Mouse (Mus musculus) liver, embryonic 12.5 days (tissue): ENCODE data around the gene 1700025G04Rik. TPM values are rescaled to one million over a fixed set of nuclear protein-coding genes. Genes with fewer than 3 reads are reported as not detected.

Experiments
- ATAC-seq: fragments of 200-750 bp; cut with Nextera tagmentation; 2 replicates; pipeline ENCODE4 v1.8.0; 2017; ENCODE audit warnings: moderate number of reproducible peaks, mild to moderate bottlenecking, moderate library complexity
- H3K27ac ChIP-seq: fragments of 300-500 bp; sonication (generic); 2 replicates; pipeline ENCODE4 v1.5.1; 2016; ENCODE audit warnings: mild to moderate bottlenecking
- H3K27me3 ChIP-seq: fragments of 300-500 bp; sonication (generic); replicated peaks from 2 replicates; pipeline ENCODE4 v1.6.1; 2016; ENCODE audit warnings: mild to moderate bottlenecking, moderate library complexity
- H3K36me3 ChIP-seq: fragments of 300-500 bp; sonication (generic); 2 replicates; pipeline ENCODE4 v1.6.1; 2016; ENCODE audit warnings: mild to moderate bottlenecking, moderate library complexity
- H3K4me1 ChIP-seq: fragments of 300-500 bp; sonication (generic); 2 replicates; pipeline ENCODE4 v1.6.1; 2016
- H3K4me2 ChIP-seq: fragments of 300-500 bp; sonication (generic); 2 replicates; pipeline ENCODE4 v1.6.1; 2016; ENCODE audit warnings: mild to moderate bottlenecking, moderate library complexity
- H3K4me3 ChIP-seq: fragments of 300-500 bp; sonication (generic); 2 replicates; pipeline ENCODE4 v1.5.1; 2016; ENCODE audit warnings: mild to moderate bottlenecking, moderate library complexity
- H3K9ac ChIP-seq: fragments of 300-500 bp; sonication (generic); 2 replicates; pipeline ENCODE4 v1.6.1; 2016; ENCODE audit warnings: mild to moderate bottlenecking, moderate library complexity
- H3K9me3 ChIP-seq: fragments of 300-500 bp; sonication (generic); replicated peaks from 2 replicates; pipeline ENCODE4 v1.6.1; 2016; ENCODE audit warnings: mild to moderate bottlenecking, moderate library complexity
- WGBS: fragments of 180-500 bp; shearing (Covaris S2); methylation state at CpG from one replicate; pipeline ENCODE4 v1.1.7; 2016; ENCODE audit not compliant: insufficient replicate concordance; 5-methylcytosine and 5-hydroxymethylcytosine counted together
- polyA plus RNA-seq: library from polyadenylated mRNA; unstranded; fragments of >200 nt; fragmentation: Nextera tagmentation; extraction: Ambion mirVana; gene quantifications from 2 replicates; pipeline ENCODE4 v1.2.1, GENCODE M21; 2016

Gene 1700025G04Rik
- polyA plus RNA-seq, 1 experiment from 2014 or later = 4.5 TPM

- H3K27ac ChIP-seq = no peak overlapping the region
- ATAC-seq = no peak
- no peak overlapping the region for H3K4me3 ChIP-seq
- no peaks in the 10 kb centered on the region for H3K27me3 ChIP-seq
- no peak overlapping the region for H3K9ac ChIP-seq
- H3K36me3 ChIP-seq = no peaks in the 10 kb centered on the region
- no peaks in the 10 kb centered on the region for H3K9me3 ChIP-seq
- H3K4me2 ChIP-seq = 0 out of 2 replicates have a peak overlapping the region, but pooled peaks have one; percentile 3
- peaks cover 28% of the 10 kb centered on the region for H3K4me1 ChIP-seq
- 12% methylated on average over 4 of the region's 4 CpGs for WGBS
These were observed 142.4 kb downstream of the 1700025G04Rik start for GRCm38 (mm10) chr1:151947571-151947970.

GRCm38 (mm10) chr1:151944457-151945223 is 145.3 kb downstream of the 1700025G04Rik start:
- Histone ChIP-seq H3K9me3 (no peaks in the 10 kb centered on the region), H3K27ac (no peak overlapping the region), H3K36me3 (no peaks in the 10 kb centered on the region), H3K4me2 (no peak overlapping the region), H3K27me3 (no peaks in the 10 kb centered on the region; the same call in 1 of the 2 replicates), H3K4me3 (no peak overlapping the region), H3K9ac (no peak overlapping the region), H3K4me1 (peaks cover 36% of the 10 kb centered on the region)
- WGBS = 31% methylated on average over 10 of the region's 10 CpGs
- ATAC-seq = peak; percentile 75

GRCm38 (mm10) chr1:151943681-151944237 is 146.2 kb downstream of the 1700025G04Rik start:
- Histone ChIP-seq H3K27ac (no peak overlapping the region), H3K4me2 (no peak overlapping the region), H3K4me1 (peaks cover 40% of the 10 kb centered on the region), H3K27me3 (no peaks in the 10 kb centered on the region; the same call in 1 of the 2 replicates), H3K9ac (no peak overlapping the region), H3K36me3 (no peaks in the 10 kb centered on the region), H3K4me3 (no peak overlapping the region), H3K9me3 (no peaks in the 10 kb centered on the region)
- 44% methylated on average over 8 of the region's 8 CpGs for WGBS
- ATAC-seq = no peak

- Histone ChIP-seq H3K4me2 (no peak overlapping the region), H3K4me1 (peaks cover 40% of the 10 kb centered on the region), H3K36me3 (no peaks in the 10 kb centered on the region), H3K9ac (no peak overlapping the region), H3K27me3 (no peaks in the 10 kb centered on the region; the same call in 1 of the 2 replicates), H3K27ac (no peak overlapping the region), H3K4me3 (no peak overlapping the region), H3K9me3 (no peaks in the 10 kb centered on the region)
- 25% methylated on average over 11 of the region's 11 CpGs for WGBS
- no peak for ATAC-seq
These were observed 146.8 kb downstream of the 1700025G04Rik start for GRCm38 (mm10) chr1:151942972-151943654.

DNA sequence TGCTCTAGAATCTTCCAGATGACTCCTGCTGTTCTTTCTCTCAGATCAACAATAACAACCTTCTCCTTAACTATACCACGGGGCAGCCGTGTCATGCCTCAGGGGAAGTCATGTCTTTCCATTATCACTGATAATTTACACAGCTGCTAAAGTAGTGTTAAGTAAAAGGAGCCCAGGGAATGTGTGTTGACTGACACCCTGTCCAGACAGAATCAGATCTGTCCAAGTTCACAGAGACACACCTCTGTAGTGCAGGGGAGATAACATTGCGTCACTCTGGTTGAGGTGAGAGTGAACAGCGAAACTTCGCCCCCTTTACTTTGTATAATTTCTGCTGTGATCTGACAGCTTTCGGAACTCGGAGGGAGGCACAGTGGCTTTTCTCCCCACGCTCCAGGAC is 149.9 kb downstream of the 1700025G04Rik start:
- H3K4me3 ChIP-seq = no peak overlapping the region

DNA sequence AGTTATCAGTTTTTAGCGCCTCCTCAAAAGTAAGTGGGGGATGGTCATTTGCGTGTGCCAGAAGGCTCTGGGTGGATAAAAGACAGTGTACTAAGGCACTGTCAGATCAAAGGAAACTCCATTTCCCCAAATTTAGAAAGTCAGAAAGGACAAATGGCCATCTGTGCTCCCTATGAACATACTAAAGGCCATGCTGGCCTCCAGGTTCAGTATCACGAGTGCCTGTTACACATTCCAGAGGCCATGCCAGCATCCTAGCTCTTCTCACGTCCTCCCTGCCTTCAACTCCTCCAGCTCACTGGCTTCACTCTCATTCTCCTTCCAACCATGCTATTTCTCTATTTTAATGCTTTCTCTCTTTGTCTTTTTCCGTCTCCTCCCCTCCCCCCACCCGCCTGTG is 150.4 kb downstream of the 1700025G04Rik start:
- H3K9ac ChIP-seq = no peak overlapping the region
- H3K4me2 ChIP-seq = no peak overlapping the region; the same call in 1 of the 2 replicates
- 39% methylated on average over 6 of the region's 6 CpGs for WGBS
- H3K9me3 ChIP-seq = no peaks in the 10 kb centered on the region
- ATAC-seq = no peak
- H3K4me3 ChIP-seq = no peak overlapping the region
- H3K27ac ChIP-seq = no peak overlapping the region
- H3K36me3 ChIP-seq = no peaks in the 10 kb centered on the region
- peaks cover 29% of the 10 kb centered on the region for H3K4me1 ChIP-seq
- no peaks in the 10 kb centered on the region; the same call in 1 of the 2 replicates for H3K27me3 ChIP-seq

More for the DNA sequence above, 149.9 kb downstream of the 1700025G04Rik start:
- ATAC-seq = peak; percentile 43; the same call in 1 of the 2 replicates
- peaks cover 33% of the 10 kb centered on the region for H3K4me1 ChIP-seq
- WGBS = 20% methylated on average over 8 of the region's 8 CpGs
- H3K27me3 ChIP-seq = no peaks in the 10 kb centered on the region; the same call in 1 of the 2 replicates
- H3K36me3 ChIP-seq = no peaks in the 10 kb centered on the region
- H3K27ac ChIP-seq = no peak overlapping the region
- H3K4me2 ChIP-seq = no peak overlapping the region; the same call in 1 of the 2 replicates
- H3K9ac ChIP-seq = no peak overlapping the region
- no peaks in the 10 kb centered on the region for H3K9me3 ChIP-seq

- no peak overlapping the region for H3K9ac ChIP-seq
- H3K9me3 ChIP-seq = no peaks in the 10 kb centered on the region
- no peaks in the 10 kb centered on the region for H3K36me3 ChIP-seq
- ATAC-seq = no peak
- H3K4me3 ChIP-seq = no peak overlapping the region
- H3K4me1 ChIP-seq = no peaks in the 10 kb centered on the region
- no peak overlapping the region for H3K4me2 ChIP-seq
- no peak overlapping the region for H3K27ac ChIP-seq
- H3K27me3 ChIP-seq = no peaks in the 10 kb centered on the region
- 71% methylated on average over 6 of the region's 6 CpGs for WGBS
These were observed 156.3 kb downstream of the 1700025G04Rik start for GRCm38 (mm10) chr1:151933605-151934004.

DNA sequence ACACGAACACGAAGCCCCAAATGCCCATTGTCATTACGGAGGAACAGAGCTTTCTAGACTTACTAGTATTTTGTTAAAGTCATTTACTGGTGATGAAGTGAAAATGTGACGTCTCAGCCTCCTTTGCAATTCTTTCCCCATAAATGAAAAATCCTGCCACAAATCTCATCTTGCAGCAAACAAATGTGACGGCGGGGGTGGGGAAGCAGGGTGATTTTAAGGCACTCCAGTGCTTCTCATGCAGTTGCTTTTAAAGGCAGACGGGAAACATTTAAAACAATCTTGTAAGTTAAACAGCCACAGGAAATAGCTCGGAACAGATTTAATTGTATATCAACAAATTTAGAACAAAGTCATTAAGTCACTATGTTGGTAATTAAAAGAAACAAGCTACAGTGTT is 163.1 kb downstream of the 1700025G04Rik start:
- Histone ChIP-seq H3K4me3 (no peak overlapping the region), H3K36me3 (no peaks in the 10 kb centered on the region), H3K4me2 (no peak overlapping the region), H3K9me3 (no peaks in the 10 kb centered on the region), H3K27ac (no peak overlapping the region), H3K27me3 (no peaks in the 10 kb centered on the region), H3K9ac (no peak overlapping the region), H3K4me1 (no peaks in the 10 kb centered on the region)
- ATAC-seq = no peak
- WGBS = 72% methylated on average over 8 of the region's 8 CpGs

DNA sequence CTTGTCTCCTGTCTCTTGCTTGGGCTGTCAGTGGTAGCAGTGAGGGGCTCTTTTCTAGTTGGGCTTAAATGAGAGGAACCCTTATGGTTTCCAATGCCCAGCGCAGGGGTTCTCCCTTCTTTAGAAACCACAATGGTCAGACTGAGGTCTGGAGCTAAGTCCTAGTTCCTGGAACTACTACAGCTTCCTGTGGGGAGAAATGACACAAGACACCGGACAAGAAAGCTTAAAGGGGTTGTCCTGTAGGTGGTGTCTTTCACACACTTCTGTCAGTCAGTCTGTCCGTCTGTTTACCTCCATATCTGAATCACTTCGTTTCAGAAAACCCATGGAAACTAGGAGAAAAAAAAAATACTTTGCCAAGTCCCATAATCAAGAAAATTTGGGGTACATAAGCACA is 163.8 kb downstream of the 1700025G04Rik start:
- no peak overlapping the region for H3K9ac ChIP-seq
- no peak overlapping the region for H3K27ac ChIP-seq
- no peak overlapping the region for H3K4me3 ChIP-seq
- ATAC-seq = no peak
- 17% methylated on average over 4 of the region's 4 CpGs for WGBS
- no peaks in the 10 kb centered on the region for H3K9me3 ChIP-seq
- H3K4me1 ChIP-seq = no peaks in the 10 kb centered on the region
- no peaks in the 10 kb centered on the region for H3K27me3 ChIP-seq
- no peaks in the 10 kb centered on the region for H3K36me3 ChIP-seq
- H3K4me2 ChIP-seq = no peak overlapping the region

DNA sequence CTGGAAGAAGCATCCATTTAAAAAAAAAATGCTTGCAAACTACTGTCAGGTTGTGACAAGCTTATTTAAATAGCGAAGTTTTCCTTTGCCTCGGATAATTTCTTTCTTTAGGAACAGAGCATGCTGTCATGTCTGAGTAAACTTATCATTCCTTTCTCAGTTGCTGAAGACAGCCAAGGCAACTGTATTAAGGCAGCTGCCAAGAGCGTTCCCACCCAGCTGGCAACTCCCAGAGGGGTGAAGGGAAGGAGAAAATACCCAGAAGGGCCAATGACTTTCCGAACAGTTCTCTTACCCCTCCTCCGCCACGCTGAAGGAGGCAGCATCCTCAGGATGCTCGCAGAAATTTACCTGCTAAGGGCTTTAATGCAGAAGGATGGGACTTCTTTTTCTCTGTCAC is 164.2 kb downstream of the 1700025G04Rik start:
- no peak overlapping the region for H3K4me3 ChIP-seq
- no peaks in the 10 kb centered on the region for H3K36me3 ChIP-seq
- no peaks in the 10 kb centered on the region for H3K9me3 ChIP-seq
- no peak overlapping the region for H3K4me2 ChIP-seq
- no peak overlapping the region for H3K27ac ChIP-seq
- 68% methylated on average over 7 of the region's 7 CpGs for WGBS
- no peaks in the 10 kb centered on the region for H3K4me1 ChIP-seq
- no peak for ATAC-seq
- no peak overlapping the region for H3K9ac ChIP-seq
- no peaks in the 10 kb centered on the region for H3K27me3 ChIP-seq

DNA sequence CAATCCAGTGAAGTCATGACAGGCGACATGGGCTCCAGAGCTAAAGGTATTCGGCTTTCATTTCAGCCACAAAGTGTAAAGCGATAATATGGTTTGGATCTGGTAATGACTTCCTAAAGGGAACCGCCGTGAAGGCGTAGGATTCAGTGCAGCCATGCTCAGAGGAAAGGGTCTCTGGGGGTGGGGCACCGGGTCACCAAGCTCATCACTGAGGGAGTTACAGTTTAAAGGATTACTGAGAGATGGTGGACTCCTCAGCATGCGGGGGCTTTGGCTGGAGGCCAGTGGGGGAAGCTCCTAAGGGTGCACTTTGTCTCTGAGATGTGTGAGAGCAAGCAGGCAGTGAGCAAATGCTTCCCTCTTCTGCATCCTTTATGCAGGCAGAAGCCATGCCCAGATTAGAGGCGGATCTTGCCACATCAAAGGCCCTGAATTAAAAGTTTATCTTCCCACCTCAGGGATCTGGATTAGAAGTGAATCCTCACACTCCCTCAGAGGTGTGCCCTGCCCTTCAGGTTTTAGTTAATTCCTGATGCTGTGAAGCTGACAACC is 171.0 kb downstream of the 1700025G04Rik start:
- H3K27me3 ChIP-seq = no peaks in the 10 kb centered on the region
- ATAC-seq = no peak
- WGBS = 68% methylated on average over 9 of the region's 9 CpGs
- no peaks in the 10 kb centered on the region for H3K4me1 ChIP-seq
- no peak overlapping the region for H3K27ac ChIP-seq
- H3K4me3 ChIP-seq = no peak overlapping the region
- H3K9me3 ChIP-seq = no peaks in the 10 kb centered on the region
- H3K9ac ChIP-seq = no peak overlapping the region
- no peak overlapping the region for H3K4me2 ChIP-seq
- no peaks in the 10 kb centered on the region for H3K36me3 ChIP-seq

GRCm38 (mm10) chr1:151917736-151918135 is 172.2 kb downstream of the 1700025G04Rik start:
- 53% methylated on average over 3 of the region's 3 CpGs for WGBS
- ATAC-seq = no peak

More at GRCm38 (mm10) chr1:151917736-151918135, 172.2 kb downstream of the 1700025G04Rik start:
- H3K4me2 ChIP-seq = no peak overlapping the region
- no peaks in the 10 kb centered on the region for H3K9me3 ChIP-seq
- H3K27me3 ChIP-seq = no peaks in the 10 kb centered on the region
- no peak overlapping the region for H3K4me3 ChIP-seq
- no peak overlapping the region for H3K27ac ChIP-seq
- H3K36me3 ChIP-seq = no peaks in the 10 kb centered on the region
- H3K4me1 ChIP-seq = no peaks in the 10 kb centered on the region
- no peak overlapping the region for H3K9ac ChIP-seq
